28 mouse cellular contexts compared by ENCODE assay signal in the genomic region with DNA sequence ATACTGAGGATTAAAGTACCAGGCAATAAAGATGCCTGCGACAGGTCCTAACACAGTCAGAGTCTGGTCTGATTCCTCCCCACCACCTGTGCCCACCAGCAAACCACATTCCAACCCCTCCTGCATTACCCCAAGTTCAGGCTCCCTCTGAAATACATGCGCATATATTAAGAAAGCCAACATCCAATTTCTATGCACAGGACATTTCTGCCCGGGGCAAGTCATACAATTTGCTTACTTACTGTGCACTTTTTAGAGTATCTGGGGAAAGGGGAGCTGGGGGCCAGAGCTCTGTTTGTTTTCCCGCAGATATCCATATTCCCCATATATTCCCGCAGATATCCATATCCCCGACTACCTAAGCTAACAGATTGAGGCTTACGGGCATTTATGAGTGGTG.
A peak's percentile ranks its signal among the peaks of the same experiment; 100 is the strongest.
DNase-seq lines count a peak whose midpoint lies in the region; ATAC-seq and TF ChIP-seq lines count a peak whose summit lies in the region.
"Had no signal": no experiment of that assay in that cellular context is flagged by ENCODE, and none has a peak within 500 bp of the region (broad histone marks: within the 10 kb centered on the region; RNA-seq: fewer than 3 reads in every experiment).

No protein-coding gene starts in this region.

- H3K27me3 ChIP-seq in midbrain, embryonic 15.5 days (replicated peaks), result no peaks in the 10 kb centered on the region
- no peaks in the 10 kb centered on the region for H3K27me3 ChIP-seq in midbrain, embryonic 10.5 days (ENCODE audit: low read depth, poor library complexity, severe bottlenecking)
- H3K27me3 ChIP-seq: CH12.LX; embryonic facial prominence, embryonic 13.5 days; embryonic facial prominence, embryonic 15.5 days; forebrain, embryonic 12.5 days; Patski had no signal

- no peak overlapping the region for H3K4me3 ChIP-seq in midbrain, embryonic 15.5 days
- no peak overlapping the region for H3K4me3 ChIP-seq in midbrain, embryonic 10.5 days
- H3K4me3 ChIP-seq: embryonic facial prominence, embryonic 13.5 days; embryonic facial prominence, embryonic 15.5 days; erythroblast, embryonic 14.5 days; forebrain, embryonic 10.5 days; forebrain, embryonic 12.5 days had no signal

- TF ChIP-seq POLR2A in brain, embryonic 14.5 days (IDR thresholded peaks at IDR 0.05; ENCODE audit: borderline replicate concordance, extremely low read depth, insufficient read depth, insufficient read length, poor library complexity, severe bottlenecking), result no peak

- no peak for TF ChIP-seq CTCF in brain, embryonic 14.5 days (IDR thresholded peaks at IDR 0.05; ENCODE audit: borderline replicate concordance, extremely low read depth, insufficient read depth, insufficient read length)

- peaks cover 12% of the 10 kb centered on the region; the same call in 1 of the 2 replicates for H3K4me1 ChIP-seq in midbrain, embryonic 15.5 days
- peaks cover 5% of the 10 kb centered on the region; the same call in 1 of the 2 replicates for H3K4me1 ChIP-seq in midbrain, embryonic 10.5 days
- H3K4me1 ChIP-seq: embryonic facial prominence, embryonic 13.5 days; embryonic facial prominence, embryonic 15.5 days had no signal

- no peaks in the 10 kb centered on the region for H3K9me3 ChIP-seq in midbrain, embryonic 15.5 days
- H3K9me3 ChIP-seq in midbrain, embryonic 10.5 days (replicated peaks), result no peaks in the 10 kb centered on the region
- H3K9me3 ChIP-seq: embryonic facial prominence, embryonic 13.5 days; embryonic facial prominence, embryonic 15.5 days; forebrain, embryonic 10.5 days; forebrain, embryonic 12.5 days had no signal

- H3K36me3 ChIP-seq in midbrain, embryonic 15.5 days (replicated peaks), result no peaks in the 10 kb centered on the region
- no peaks in the 10 kb centered on the region for H3K36me3 ChIP-seq in midbrain, embryonic 10.5 days
- H3K36me3 ChIP-seq: embryonic facial prominence, embryonic 13.5 days; embryonic facial prominence, embryonic 15.5 days; forebrain, embryonic 10.5 days; forebrain, embryonic 12.5 days; G1E had no signal

- H3K9ac ChIP-seq in midbrain, embryonic 15.5 days, result no peak overlapping the region
- H3K9ac ChIP-seq: embryonic facial prominence, embryonic 13.5 days; embryonic facial prominence, embryonic 15.5 days; forebrain, embryonic 12.5 days had no signal

- 58% methylated on average over 7 of the region's 7 CpGs for WGBS in midbrain, embryonic 15.5 days
- 85% methylated on average over 7 of the region's 7 CpGs for WGBS in midbrain, embryonic 10.5 days

- H3K27ac ChIP-seq in midbrain, embryonic 15.5 days, result 0 out of 2 replicates have a peak overlapping the region, but pooled peaks have one; percentile 48
- H3K27ac ChIP-seq in midbrain, embryonic 10.5 days (replicated peaks), result no peak overlapping the region
- H3K27ac ChIP-seq: embryonic facial prominence, embryonic 13.5 days; embryonic facial prominence, embryonic 15.5 days; forebrain, embryonic 10.5 days; forebrain, embryonic 12.5 days had no signal

- peak; percentile 6 for DNase-seq in kidney, postnatal 10 days
- no peak for DNase-seq in kidney, adult 9 months
- DNase-seq in midbrain, embryonic 10.5 days (ENCODE audit: low spot score), result no peak
- DNase-seq in brain, embryonic 14.5 days (ENCODE audit: low read depth), result peak; percentile 63
- DNase-seq: adrenal gland, adult 8-10 months; adrenal gland, postnatal 14 days; adrenal gland, postnatal 36 days; B cell, adult 2 months; cerebellum, adult 11 months; cerebellum, adult 18-20 months; cerebellum, adult 8-10 months; cerebellum, adult 9-11 months; cerebellum, postnatal 14 days; cerebellum, postnatal 36 days; embryo, embryonic 11 days had no signal

- no peak overlapping the region for H3K4me2 ChIP-seq in midbrain, embryonic 15.5 days
- H3K4me2 ChIP-seq: embryonic facial prominence, embryonic 13.5 days; embryonic facial prominence, embryonic 15.5 days; forebrain, embryonic 12.5 days had no signal

- no peak for ATAC-seq in midbrain, embryonic 15.5 days (replicated peaks)
- ATAC-seq: activated CD4-positive, CD25-positive, alpha-beta regulatory T cell, adult 4 months; CD4-positive, CD25-positive, alpha-beta regulatory T cell, adult 4 months; forebrain, embryonic 14.5 days; forebrain, embryonic 16.5 days; Patski had no signal

Comparison
In these comparisons a context has a peak if more than half of its experiments do, and no peak if none do; other contexts are left out.
1. DNase-seq: peak in kidney, postnatal 10 days (single experiment) and brain, embryonic 14.5 days (single experiment); none in kidney, adult 9 months (single experiment) and midbrain, embryonic 10.5 days (single experiment).